Mouse (Mus musculus) limb, embryonic 14.5 days (tissue): ENCODE measurements around the gene Flt4. TPM values are rescaled to one million over a fixed set of nuclear protein-coding genes. Genes with fewer than 3 reads are reported as not detected.

ENCODE experiments used
- ATAC-seq: fragments of 200-750 bp; cut with Nextera tagmentation; 2 replicates; pipeline ENCODE4 v1.8.0; 2017; ENCODE audit warnings: low read depth, moderate number of reproducible peaks, moderate TSS enrichment; ENCODE audit not compliant: low FRiP score
- DNase-seq: peaks from one replicate; pipeline ENCODE4 v3.0.0-alpha.2; 2015; ENCODE audit warnings: low spot score
- H3K27ac ChIP-seq: fragments of 300-500 bp; sonication (generic); replicated peaks from 2 replicates; pipeline ENCODE4 v1.5.1; 2014; ENCODE audit warnings: low read depth, mild to moderate bottlenecking, low read length, moderate library complexity, mixed read lengths
- H3K27me3 ChIP-seq: fragments of 300-500 bp; sonication (generic); 2 replicates; pipeline ENCODE4 v1.6.1; 2014; ENCODE audit warnings: low read length, mixed read lengths; ENCODE audit not compliant: control insufficient read depth, insufficient read depth
- H3K36me3 ChIP-seq: fragments of 300-500 bp; sonication (generic); 2 replicates; pipeline ENCODE4 v1.6.1; 2014; ENCODE audit warnings: mild to moderate bottlenecking, low read length, moderate library complexity, mixed read lengths; ENCODE audit not compliant: control insufficient read depth, insufficient read depth
- H3K4me1 ChIP-seq: fragments of 300-500 bp; sonication (generic); 2 replicates; pipeline ENCODE4 v1.6.1; 2014; ENCODE audit warnings: antibody characterized with exemption, low read length, mixed read lengths; ENCODE audit not compliant: control insufficient read depth, insufficient read depth
- H3K4me2 ChIP-seq: fragments of 300-500 bp; sonication (generic); replicated peaks from 2 replicates; pipeline ENCODE4 v1.6.1; 2014; ENCODE audit warnings: low read depth, mild to moderate bottlenecking, low read length, moderate library complexity; ENCODE audit not compliant: severe bottlenecking
- H3K4me3 ChIP-seq: fragments of 300-500 bp; sonication (generic); replicated peaks from 2 replicates; pipeline ENCODE4 v1.5.1; 2014; ENCODE audit warnings: low read length
- H3K9ac ChIP-seq: fragments of 300-500 bp; sonication (generic); 2 replicates; pipeline ENCODE4 v1.6.1; 2014; ENCODE audit warnings: mild to moderate bottlenecking, low read depth, low read length, moderate library complexity; ENCODE audit not compliant: severe bottlenecking
- H3K9me3 ChIP-seq: fragments of 300-500 bp; sonication (generic); 2 replicates; pipeline ENCODE4 v1.6.1; 2016; ENCODE audit warnings: low read length; ENCODE audit not compliant: control insufficient read depth
- POLR2A ChIP-seq: fragments of 200-500 bp; IDR thresholded peaks from 2 replicates; pipeline ENCODE4 v1.8.0; 2012; ENCODE audit warnings: inconsistent platforms, mild to moderate bottlenecking, moderate library complexity, borderline replicate concordance; ENCODE audit not compliant: insufficient read depth, insufficient read length; ENCODE audit errors: extremely low read depth
- WGBS: fragments of 180-500 bp; shearing (Covaris S2); extraction: QIAGEN DNeasy Blood & Tissue Kit; methylation state at CpG from one replicate; pipeline ENCODE4 v1.1.7; 2014; 5-methylcytosine and 5-hydroxymethylcytosine counted together
- polyA plus RNA-seq, 2 experiments: library from polyadenylated mRNA; depleted of rRNA in 1 of 2; stranded (reverse) in 1 of 2; unstranded in 1 of 2; fragments of >200 nt; fragmentation: Nextera tagmentation in 1 of 2; extraction: Ambion mirVana in 1 of 2; gene quantifications; 2 replicates each; pipeline versions ENCODE4 v1.2.1 to v1.2.3; 2012 to 2014

Flt4 gene
- polyA plus RNA-seq, 2 experiments = 6.8 to 7.1 TPM

DNA sequence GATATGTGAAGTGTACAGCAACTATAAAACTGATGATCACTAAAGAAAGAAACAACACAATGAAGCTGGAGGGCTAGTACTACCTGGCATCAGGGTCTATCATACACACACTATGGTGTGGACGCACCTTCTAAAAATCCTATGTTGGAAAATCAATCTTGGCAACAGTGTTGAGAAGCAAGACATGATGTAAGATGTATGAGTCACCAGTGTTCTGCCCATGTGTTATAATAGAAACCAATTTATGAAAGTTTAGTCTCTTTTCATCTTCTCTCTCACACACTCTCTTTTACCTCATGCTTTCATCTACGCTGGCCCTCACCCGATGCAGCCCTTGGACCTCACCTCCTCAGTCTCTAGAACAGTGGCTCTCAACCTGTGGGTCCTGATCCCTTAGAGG, 86.0 kb downstream of the Flt4 start:
- Histone ChIP-seq H3K36me3 (peaks cover 54% of the 10 kb centered on the region), H3K27me3 (no peaks in the 10 kb centered on the region), H3K4me2 (no peak overlapping the region), H3K4me3 (no peak overlapping the region), H3K27ac (no peak overlapping the region), H3K9ac (no peak overlapping the region), H3K9me3 (no peaks in the 10 kb centered on the region), H3K4me1 (no peaks in the 10 kb centered on the region)
- no peak for ATAC-seq
- TF ChIP-seq POLR2A = no peak
- DNase-seq = no peak
- WGBS = 92% methylated on average over 3 of the region's 3 CpGs

DNA sequence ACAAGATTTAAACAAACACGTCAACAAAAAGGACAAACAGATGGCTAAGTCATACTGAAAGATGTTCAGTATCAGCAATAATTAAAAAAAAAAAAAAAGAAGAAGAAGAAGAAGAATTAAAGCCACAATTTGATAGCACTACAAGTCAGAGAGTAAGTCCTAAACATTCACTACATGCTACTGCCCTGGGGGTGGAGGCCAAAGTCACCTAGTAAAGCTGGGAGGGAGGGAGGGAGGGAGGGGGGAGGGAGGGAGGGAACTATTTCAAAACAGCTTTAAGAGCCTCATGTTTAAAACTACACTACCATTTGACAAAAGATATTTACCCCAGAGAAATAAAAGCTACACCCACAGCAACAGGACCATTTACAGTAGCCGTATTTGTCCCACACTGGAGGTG, 86.6 kb downstream of the Flt4 start:
- TF ChIP-seq POLR2A = no peak
- 90% methylated on average over 2 of the region's 2 CpGs for WGBS
- Histone ChIP-seq H3K9me3 (no peaks in the 10 kb centered on the region), H3K9ac (no peak overlapping the region), H3K36me3 (peaks cover 52% of the 10 kb centered on the region), H3K4me2 (no peak overlapping the region), H3K27me3 (no peaks in the 10 kb centered on the region), H3K27ac (no peak overlapping the region), H3K4me1 (no peaks in the 10 kb centered on the region), H3K4me3 (no peak overlapping the region)
- ATAC-seq = no peak
- no peak for DNase-seq

DNA sequence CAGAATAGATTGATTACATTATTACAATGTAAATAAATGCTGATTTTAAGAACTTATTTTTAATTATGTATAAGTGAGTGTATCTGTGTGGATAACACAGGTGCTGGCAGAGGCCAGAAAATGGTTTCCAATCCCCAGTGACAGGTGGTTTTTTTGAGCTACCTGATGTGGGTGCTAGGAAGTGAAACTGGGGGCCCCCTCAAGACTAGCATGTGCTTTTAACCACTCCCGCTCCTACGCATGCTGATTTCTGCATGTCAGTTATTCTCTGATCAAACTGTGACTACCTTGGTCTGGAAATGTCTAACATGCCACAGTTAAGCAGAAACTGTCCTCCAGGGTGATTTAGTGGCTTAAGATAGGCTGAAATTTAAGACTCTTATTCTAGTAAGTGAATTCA, 87.4 kb downstream of the Flt4 start:
- ATAC-seq (no peak), DNase-seq (no peak)
- TF ChIP-seq POLR2A = no peak
- 87% methylated on average over 2 of the region's 2 CpGs for WGBS
- Histone ChIP-seq H3K4me2 (no peak overlapping the region), H3K9ac (no peak overlapping the region), H3K27ac (no peak overlapping the region), H3K4me1 (no peaks in the 10 kb centered on the region), H3K4me3 (no peak overlapping the region), H3K36me3 (peaks cover 51% of the 10 kb centered on the region), H3K27me3 (no peaks in the 10 kb centered on the region), H3K9me3 (no peaks in the 10 kb centered on the region)

DNA sequence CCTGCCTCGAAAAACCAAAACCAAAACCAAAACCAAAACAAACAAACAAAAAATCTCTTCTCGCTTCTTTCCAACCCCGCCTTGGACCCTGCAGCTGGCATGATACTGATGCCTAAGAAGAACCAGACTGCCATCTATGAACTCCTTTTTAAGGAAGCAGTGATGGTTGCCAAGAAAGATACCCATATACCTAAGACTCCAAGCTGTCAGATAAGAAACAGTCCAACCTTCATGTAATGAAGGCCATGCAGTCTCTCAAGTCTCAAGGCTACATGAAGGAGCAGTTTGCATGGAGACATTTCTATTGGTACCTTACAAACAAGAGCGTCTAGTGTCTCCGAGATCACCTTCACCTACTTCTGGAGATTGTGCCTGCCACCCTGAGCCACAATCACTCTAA, 88.7 kb downstream of the Flt4 start:
- 90% methylated on average over 5 of the region's 5 CpGs for WGBS
- H3K27ac ChIP-seq = no peak overlapping the region
- no peak overlapping the region for H3K9ac ChIP-seq
- DNase-seq = no peak
- H3K27me3 ChIP-seq = no peaks in the 10 kb centered on the region
- TF ChIP-seq POLR2A = no peak
- no peaks in the 10 kb centered on the region for H3K4me1 ChIP-seq
- no peaks in the 10 kb centered on the region for H3K9me3 ChIP-seq
- H3K4me2 ChIP-seq = no peak overlapping the region
- no peak overlapping the region for H3K4me3 ChIP-seq
- H3K36me3 ChIP-seq = peaks cover 49% of the 10 kb centered on the region
- no peak for ATAC-seq

DNA sequence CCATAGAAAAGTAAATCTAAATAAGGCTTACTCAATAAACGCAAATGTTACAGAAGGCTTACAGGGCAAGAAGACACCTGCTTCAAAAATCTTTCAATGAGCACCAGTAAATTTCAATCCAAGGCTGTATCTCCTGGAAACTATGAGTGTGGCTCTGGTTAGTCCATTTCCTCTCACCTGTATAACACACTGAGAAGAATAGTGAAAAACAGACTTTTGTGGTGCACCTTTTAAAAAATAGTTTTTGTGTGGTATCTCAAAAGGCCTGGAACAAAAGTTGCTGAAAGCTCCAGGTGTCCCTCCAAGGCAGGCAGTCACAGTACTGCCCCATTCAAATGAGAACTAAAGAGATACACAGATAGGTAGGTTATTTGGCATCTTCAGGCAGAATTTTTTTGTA, 90.0 kb downstream of the Flt4 start:
- H3K9ac ChIP-seq = no peak overlapping the region
- 91% methylated on average over 1 of the region's 1 CpGs for WGBS
- H3K36me3 ChIP-seq = peaks cover 48% of the 10 kb centered on the region

DNA sequence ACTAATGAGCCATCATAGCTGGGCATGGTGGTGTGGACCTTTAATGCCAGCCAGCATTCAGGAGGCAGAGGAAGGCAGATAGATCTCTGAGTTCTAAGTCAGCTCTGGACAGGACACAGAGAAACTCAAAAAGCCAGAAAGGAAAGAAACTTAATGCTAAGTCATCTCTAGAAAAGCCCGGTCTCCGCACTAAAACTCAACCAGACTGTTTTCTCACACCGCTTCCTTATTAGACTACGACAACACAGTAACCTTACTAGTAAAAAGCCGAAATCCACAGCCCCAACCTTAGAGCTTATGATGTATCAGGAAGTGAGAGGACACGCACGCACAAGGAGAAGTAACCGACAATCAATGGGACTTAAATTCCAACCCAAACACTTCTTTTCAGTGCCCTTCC, 93.0 kb downstream of the Flt4 start:
- TF ChIP-seq POLR2A = no peak
- Histone ChIP-seq H3K9ac (no peak overlapping the region), H3K9me3 (no peaks in the 10 kb centered on the region), H3K27me3 (no peaks in the 10 kb centered on the region), H3K27ac (no peak overlapping the region), H3K36me3 (peaks cover 53% of the 10 kb centered on the region), H3K4me2 (no peak overlapping the region), H3K4me3 (no peak overlapping the region), H3K4me1 (no peaks in the 10 kb centered on the region)
- ATAC-seq = no peak
- 99% methylated on average over 8 of the region's 8 CpGs for WGBS
- no peak for DNase-seq

More for the DNA sequence above, 90.0 kb downstream of the Flt4 start:
- ATAC-seq (no peak), DNase-seq (no peak)
- no peaks in the 10 kb centered on the region for H3K27me3 ChIP-seq
- no peak overlapping the region for H3K27ac ChIP-seq
- no peak overlapping the region for H3K4me3 ChIP-seq
- H3K9me3 ChIP-seq = no peaks in the 10 kb centered on the region
- TF ChIP-seq POLR2A = no peak
- H3K4me2 ChIP-seq = no peak overlapping the region
- no peaks in the 10 kb centered on the region for H3K4me1 ChIP-seq

Other genes starting within 250 kb of the Flt4 start
- gene Olfr1389, start 186.2 kb upstream of the Flt4 start, polyA plus RNA-seq (2012; rRNA removed) = not detected in 2 replicates
- gene Olfr1389, start 186.2 kb upstream of the Flt4 start, polyA plus RNA-seq (2014; fragmentation: Nextera tagmentation; extraction: Ambion mirVana) = not detected in 2 replicates
- gene Olfr1388, start 172.6 kb upstream of the Flt4 start, polyA plus RNA-seq (2012; rRNA removed) = 0.11 and 0.19 TPM in 2 replicates
- gene Olfr1388, start 172.6 kb upstream of the Flt4 start, polyA plus RNA-seq (2014; fragmentation: Nextera tagmentation; extraction: Ambion mirVana) = 0.06 and 0.15 TPM in 2 replicates
- gene Olfr1387, start 153.9 kb upstream of the Flt4 start, polyA plus RNA-seq (2012; rRNA removed) = not detected in 2 replicates
- not detected in 2 replicates for gene Olfr1387, start 153.9 kb upstream of the Flt4 start, polyA plus RNA-seq (2014; fragmentation: Nextera tagmentation; extraction: Ambion mirVana)
- not detected in 2 replicates for gene Olfr1386, start 144.2 kb upstream of the Flt4 start, polyA plus RNA-seq (2012; rRNA removed)
- gene Olfr1386, start 144.2 kb upstream of the Flt4 start, polyA plus RNA-seq (2014; fragmentation: Nextera tagmentation; extraction: Ambion mirVana) = not detected in 2 replicates
- not detected in 2 replicates for gene Olfr1385, start 120.2 kb upstream of the Flt4 start, polyA plus RNA-seq (2012; rRNA removed)
- not detected in 2 replicates for gene Olfr1385, start 120.2 kb upstream of the Flt4 start, polyA plus RNA-seq (2014; fragmentation: Nextera tagmentation; extraction: Ambion mirVana)
- not detected in 2 replicates for gene Olfr1384, start 102.5 kb upstream of the Flt4 start, polyA plus RNA-seq (2012; rRNA removed)
- gene Olfr1384, start 102.5 kb upstream of the Flt4 start, polyA plus RNA-seq (2014; fragmentation: Nextera tagmentation; extraction: Ambion mirVana) = not detected in 2 replicates
- not detected in 2 replicates for gene Olfr1383, start 89.6 kb upstream of the Flt4 start, polyA plus RNA-seq (2012; rRNA removed)
- not detected in 2 replicates for gene Olfr1383, start 89.6 kb upstream of the Flt4 start, polyA plus RNA-seq (2014; fragmentation: Nextera tagmentation; extraction: Ambion mirVana)
- gene Olfr1382, start 81.0 kb upstream of the Flt4 start, polyA plus RNA-seq (2012; rRNA removed) = not detected in 2 replicates
- not detected in 2 replicates for gene Olfr1382, start 81.0 kb upstream of the Flt4 start, polyA plus RNA-seq (2014; fragmentation: Nextera tagmentation; extraction: Ambion mirVana)
- gene Olfr1381, start 65.8 kb upstream of the Flt4 start, polyA plus RNA-seq (2012; rRNA removed) = not detected in 2 replicates
- not detected in 2 replicates for gene Olfr1381, start 65.8 kb upstream of the Flt4 start, polyA plus RNA-seq (2014; fragmentation: Nextera tagmentation; extraction: Ambion mirVana)
- gene Olfr1380, start 52.4 kb upstream of the Flt4 start, polyA plus RNA-seq (2012; rRNA removed) = not detected in 2 replicates
- not detected in 2 replicates for gene Olfr1380, start 52.4 kb upstream of the Flt4 start, polyA plus RNA-seq (2014; fragmentation: Nextera tagmentation; extraction: Ambion mirVana)
- gene Scgb3a1, start 54.3 kb downstream of the Flt4 start, polyA plus RNA-seq (2012; rRNA removed) = not detected in 2 replicates
- not detected in 2 replicates for gene Scgb3a1, start 54.3 kb downstream of the Flt4 start, polyA plus RNA-seq (2014; fragmentation: Nextera tagmentation; extraction: Ambion mirVana)
- gene Cnot6, start 103.5 kb downstream of the Flt4 start, polyA plus RNA-seq (2012; rRNA removed) = 65.2 and 68.1 TPM in 2 replicates
- 57.0 and 59.7 TPM in 2 replicates for gene Cnot6, start 103.5 kb downstream of the Flt4 start, polyA plus RNA-seq (2014; fragmentation: Nextera tagmentation; extraction: Ambion mirVana)
- 27.4 and 31.1 TPM in 2 replicates for gene Gfpt2, start 184.9 kb downstream of the Flt4 start, polyA plus RNA-seq (2012; rRNA removed)
- gene Gfpt2, start 184.9 kb downstream of the Flt4 start, polyA plus RNA-seq (2014; fragmentation: Nextera tagmentation; extraction: Ambion mirVana) = 24.8 and 27.7 TPM in 2 replicates
- gene Mapk9, start 237.5 kb downstream of the Flt4 start, polyA plus RNA-seq (2012; rRNA removed) = 39.4 and 39.7 TPM in 2 replicates
- gene Mapk9, start 237.5 kb downstream of the Flt4 start, polyA plus RNA-seq (2014; fragmentation: Nextera tagmentation; extraction: Ambion mirVana) = 34.7 and 37.8 TPM in 2 replicates